Mouse (Mus musculus) CD4-positive helper T cell, adult 2 months (primary cell): ENCODE measurements around the gene Tom1.

Source experiments
- DNase-seq: peaks from one replicate; pipeline ENCODE4 v3.0.0-alpha.2; 2012; ENCODE audit warnings: low read depth, missing footprints, low spot score

Tom1 gene

GRCm38 (mm10) chr8:75088989-75089881 is 55.7 kb downstream of the Tom1 start:
- DNase-seq = no peak

- no peak for DNase-seq
These were observed 57.4 kb downstream of the Tom1 start for GRCm38 (mm10) chr8:75090781-75091365.

DNA sequence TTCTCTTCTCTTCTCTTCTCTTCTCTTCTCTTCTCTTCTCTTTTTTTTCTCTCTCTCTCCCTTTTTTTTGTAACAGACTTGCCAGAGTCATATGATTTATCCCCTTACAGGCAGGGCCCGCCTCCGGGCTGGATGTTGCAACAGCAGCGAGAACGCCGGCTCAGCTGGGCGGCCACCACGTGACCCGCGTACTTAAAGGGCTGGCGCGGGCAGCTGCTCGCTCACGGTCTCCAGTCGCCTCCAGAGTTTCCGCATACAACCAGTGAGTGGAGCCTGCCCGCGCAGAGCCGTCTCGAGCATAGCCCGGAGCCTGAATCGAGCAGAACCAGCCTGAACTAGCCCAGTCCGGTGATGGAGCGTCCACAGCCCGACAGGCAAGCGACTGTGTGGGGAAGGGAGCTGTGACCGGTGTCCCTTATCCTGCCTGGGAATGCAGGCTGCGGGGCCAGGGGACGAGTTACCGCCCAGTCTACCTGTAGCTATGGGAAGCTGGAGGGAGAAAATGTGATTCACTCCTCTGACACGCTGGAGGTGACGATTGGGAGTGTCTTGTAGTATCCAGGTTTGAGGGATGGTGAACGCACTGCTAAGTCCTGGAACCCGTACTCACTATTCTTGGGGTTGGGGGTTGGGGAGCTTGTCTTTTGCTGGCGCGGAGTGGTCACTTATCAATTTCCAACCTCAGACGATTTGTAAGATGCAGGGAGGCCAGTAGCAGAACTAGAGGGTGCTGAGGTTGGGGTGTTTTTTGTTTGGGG is 60.1 kb downstream of the Tom1 start, which contains the start of gene Hmox1:
TSS of gene Hmox1 (plus strand) at position 223 of the 758 bp plus-strand sequence.
- DNase-seq = peak; percentile 83

- no peak for DNase-seq
These were observed 69.5 kb downstream of the Tom1 start for GRCm38 (mm10) chr8:75102956-75103355.

GRCm38 (mm10) chr8:75103376-75103878 is 69.9 kb downstream of the Tom1 start:
- DNase-seq = no peak

DNA sequence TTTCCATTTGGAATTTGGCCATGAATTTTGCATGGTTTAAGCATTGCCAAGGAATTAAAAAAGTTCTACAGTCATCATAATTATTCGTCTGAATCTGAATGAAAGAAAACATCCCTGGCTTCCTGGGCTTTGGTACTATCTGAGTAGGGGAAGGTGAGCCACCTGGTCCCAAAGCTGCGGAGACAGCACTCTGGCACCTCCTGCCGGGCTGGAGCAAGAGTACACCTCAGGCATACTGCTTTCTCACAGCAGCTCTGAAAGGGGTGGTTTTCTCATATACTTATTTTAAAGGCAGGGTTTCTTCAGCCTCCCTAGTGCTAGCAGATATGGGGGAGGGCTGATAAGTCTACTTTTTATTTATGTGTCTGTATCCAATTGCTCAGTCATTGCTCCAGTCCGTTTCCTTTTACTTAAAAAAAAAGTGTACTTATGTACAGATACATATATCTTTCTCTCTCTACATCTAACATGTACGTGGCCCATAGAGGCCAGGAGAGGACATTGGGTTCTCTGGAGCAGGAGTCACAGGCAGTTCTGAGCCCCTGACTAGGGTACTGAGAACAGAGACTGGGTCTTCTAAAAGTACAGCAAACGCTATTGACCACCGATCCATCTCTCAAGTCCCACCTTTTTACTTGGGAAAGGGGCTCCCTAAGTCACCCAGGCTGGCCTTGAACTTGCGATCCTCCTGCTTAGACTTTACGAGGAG is 75.2 kb downstream of the Tom1 start:
- DNase-seq = peak; percentile 88

- peak; percentile 99 for DNase-seq
These were observed 75.9 kb downstream of the Tom1 start, which contains the start of gene Mcm5 for GRCm38 (mm10) chr8:75109236-75109967. TSS of gene Mcm5 (plus strand) at chr8:75109569.

DNA sequence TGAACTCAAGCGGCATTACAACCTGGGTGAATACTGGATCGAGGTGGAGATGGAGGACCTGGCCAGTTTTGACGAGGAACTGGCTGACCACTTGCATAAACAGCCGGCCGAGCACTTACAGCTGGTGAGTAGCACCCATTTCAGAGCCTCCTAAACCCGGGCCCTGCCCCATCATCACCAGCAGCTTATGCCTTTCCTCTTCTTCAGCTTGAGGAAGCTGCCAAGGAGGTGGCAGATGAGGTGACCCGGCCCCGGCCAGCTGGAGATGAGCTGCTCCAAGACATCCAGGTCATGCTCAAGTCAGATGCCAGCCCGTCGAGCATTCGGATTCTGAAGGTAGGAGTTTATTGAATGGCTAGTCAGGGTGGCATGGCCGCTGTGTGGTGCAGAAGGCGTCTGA is 76.6 kb downstream of the Tom1 start:
- peak; percentile 14 for DNase-seq

- no peak for DNase-seq
These were observed 85.0 kb downstream of the Tom1 start for GRCm38 (mm10) chr8:75118505-75118904.

DNA sequence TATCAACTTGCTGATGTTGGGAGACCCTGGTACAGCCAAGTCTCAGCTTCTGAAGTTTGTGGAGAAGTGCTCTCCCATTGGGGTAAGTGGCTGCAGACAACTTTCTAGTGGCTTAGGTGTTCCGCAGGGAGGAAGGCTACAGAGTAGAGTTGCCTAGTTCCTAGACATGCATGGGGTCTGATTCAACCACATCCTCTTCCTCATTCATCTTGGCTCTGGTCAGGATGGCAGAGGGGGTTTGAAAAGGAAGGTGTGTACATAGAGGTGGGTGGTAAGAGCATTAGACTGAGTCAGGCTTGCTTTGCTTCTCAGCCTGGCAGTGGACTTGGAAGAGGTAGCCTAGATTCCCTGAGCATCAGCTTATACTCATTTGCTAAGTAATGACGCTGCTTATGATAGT is 85.8 kb downstream of the Tom1 start:
- DNase-seq = no peak
